Mouse (Mus musculus) forebrain, embryonic 16.5 days (tissue): ENCODE measurements around the gene Pcca. TPM values are rescaled to one million over a fixed set of nuclear protein-coding genes. Genes with fewer than 3 reads are reported as not detected.
A peak's percentile ranks its signal among the peaks of the same experiment; 100 is the strongest.

ENCODE experiments used
- ATAC-seq: fragments of 200-750 bp; cut with Nextera tagmentation; 2 replicates; pipeline ENCODE4 v1.8.0; 2017; ENCODE audit warnings: mild to moderate bottlenecking, moderate library complexity
- H3K27ac ChIP-seq: fragments of 300-500 bp; sonication (generic); 2 replicates; pipeline ENCODE4 v1.5.1; 2014; ENCODE audit warnings: low read length, control low read depth
- H3K27me3 ChIP-seq: fragments of 300-500 bp; sonication (generic); replicated peaks from 2 replicates; pipeline ENCODE4 v1.6.1; 2014; ENCODE audit warnings: low read length; ENCODE audit not compliant: control insufficient read depth, insufficient read depth
- H3K36me3 ChIP-seq: fragments of 300-500 bp; sonication (generic); 2 replicates; pipeline ENCODE4 v1.6.1; 2014; ENCODE audit not compliant: control insufficient read depth, insufficient read depth
- H3K4me1 ChIP-seq: fragments of 300-500 bp; sonication (generic); replicated peaks from 2 replicates; pipeline ENCODE4 v1.6.1; 2014; ENCODE audit warnings: low read length; ENCODE audit not compliant: control insufficient read depth, insufficient read depth
- H3K4me2 ChIP-seq: fragments of 300-500 bp; sonication (generic); 2 replicates; pipeline ENCODE4 v1.6.1; 2014; ENCODE audit warnings: mild to moderate bottlenecking, low read length, control low read depth
- H3K4me3 ChIP-seq: fragments of 300-500 bp; sonication (generic); replicated peaks from 2 replicates; pipeline ENCODE4 v1.5.1; 2014; ENCODE audit warnings: mild to moderate bottlenecking, low read length, control low read depth
- H3K9ac ChIP-seq: fragments of 300-500 bp; sonication (generic); replicated peaks from 2 replicates; pipeline ENCODE4 v1.6.1; 2014; ENCODE audit warnings: low read depth, low read length, control low read depth
- H3K9me3 ChIP-seq: fragments of 300-500 bp; sonication (generic); 2 replicates; pipeline ENCODE4 v1.6.1; 2016; ENCODE audit warnings: low read length; ENCODE audit not compliant: control insufficient read depth
- WGBS: fragments of 180-500 bp; shearing (Covaris S2); extraction: QIAGEN DNeasy Blood & Tissue Kit; methylation state at CpG from one replicate; pipeline ENCODE4 v1.1.7; 2014; 5-methylcytosine and 5-hydroxymethylcytosine counted together
- polyA plus RNA-seq: library from polyadenylated mRNA; unstranded; fragments of >200 nt; fragmentation: Nextera tagmentation; extraction: Ambion mirVana; gene quantifications from 2 replicates; pipeline ENCODE4 v1.2.1, GENCODE M21; 2015

Gene Pcca
- polyA plus RNA-seq, 1 experiment from 2014 or later = 22.8 TPM

DNA sequence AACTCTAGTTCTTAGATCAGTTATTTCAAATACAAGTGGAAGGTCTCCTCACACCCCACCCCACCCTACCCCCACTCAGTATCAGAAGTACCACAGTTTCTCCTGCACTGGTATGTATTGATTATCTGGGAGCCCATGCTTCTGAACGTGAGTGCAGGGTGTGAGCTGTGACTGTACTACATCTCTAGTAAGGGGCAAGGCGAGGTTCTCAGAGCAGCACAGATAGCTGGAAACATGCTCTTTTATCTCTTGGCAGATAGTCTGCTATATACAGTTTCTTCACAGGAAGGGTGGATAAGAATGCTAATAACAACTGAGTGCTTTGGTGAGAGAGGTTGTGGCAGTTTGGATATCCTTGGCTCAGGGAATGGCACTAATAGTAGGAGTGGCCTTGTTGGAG is 117.6 kb downstream of the Pcca start:
- H3K9me3 ChIP-seq = no peaks in the 10 kb centered on the region
- no peak overlapping the region for H3K9ac ChIP-seq
- ATAC-seq = no peak
- H3K4me2 ChIP-seq = no peak overlapping the region
- H3K4me1 ChIP-seq = no peaks in the 10 kb centered on the region
- 96% methylated on average over 2 of the region's 2 CpGs for WGBS
- H3K4me3 ChIP-seq = no peak overlapping the region
- no peaks in the 10 kb centered on the region for H3K27me3 ChIP-seq
- no peaks in the 10 kb centered on the region for H3K36me3 ChIP-seq
- H3K27ac ChIP-seq = no peak overlapping the region

DNA sequence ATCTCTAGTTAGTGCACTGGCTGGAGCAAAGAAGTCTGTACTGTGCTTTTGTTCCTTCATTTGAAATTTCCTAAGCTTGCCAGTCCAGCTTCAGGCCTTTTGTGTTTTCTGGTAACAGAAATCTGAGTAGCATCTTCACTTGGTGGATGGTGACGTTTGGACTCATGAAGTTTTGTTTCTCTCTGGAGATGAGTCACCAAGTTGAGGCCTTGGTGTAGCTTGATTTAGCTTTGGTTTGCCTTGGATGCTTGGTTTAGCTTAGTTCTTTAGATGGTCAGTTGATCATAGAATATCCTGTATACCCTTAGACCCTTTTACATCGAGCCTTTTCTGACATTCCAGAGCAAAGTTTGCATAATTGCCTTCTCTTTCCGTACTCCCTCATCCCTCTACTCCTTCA is 141.5 kb downstream of the Pcca start:
- 75% methylated on average over 3 of the region's 3 CpGs for WGBS
- no peak for ATAC-seq

DNA sequence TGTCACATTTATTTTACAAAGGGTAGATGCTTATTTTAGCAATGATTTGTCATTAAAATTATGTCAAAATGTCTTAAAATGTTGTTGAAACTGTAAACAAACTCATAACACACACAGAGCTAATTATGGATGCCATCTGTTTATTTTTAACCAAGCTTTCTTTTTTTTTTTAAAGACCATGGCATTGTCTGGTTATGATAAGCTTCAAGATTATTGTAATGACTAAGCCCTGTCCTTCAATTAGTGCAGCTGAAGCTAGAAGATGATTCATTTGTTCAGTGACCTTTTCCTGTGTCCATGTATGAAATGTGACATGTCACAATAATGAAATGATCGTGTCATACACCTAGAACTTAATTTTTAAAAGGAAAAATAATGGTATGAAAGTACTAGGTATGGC is 149.5 kb downstream of the Pcca start:
- no peaks in the 10 kb centered on the region for H3K27me3 ChIP-seq
- H3K9ac ChIP-seq = no peak overlapping the region
- H3K27ac ChIP-seq = no peak overlapping the region
- no peak overlapping the region for H3K4me2 ChIP-seq
- H3K4me1 ChIP-seq = peaks cover 7% of the 10 kb centered on the region
- WGBS = 95% methylated on average over 1 of the region's 1 CpGs
- no peaks in the 10 kb centered on the region for H3K9me3 ChIP-seq
- H3K4me3 ChIP-seq = no peak overlapping the region
- no peak for ATAC-seq
- H3K36me3 ChIP-seq = no peaks in the 10 kb centered on the region

More for the DNA sequence above, 141.5 kb downstream of the Pcca start:
- no peak overlapping the region for H3K9ac ChIP-seq
- H3K27ac ChIP-seq = no peak overlapping the region
- no peaks in the 10 kb centered on the region for H3K36me3 ChIP-seq
- H3K9me3 ChIP-seq = no peaks in the 10 kb centered on the region
- H3K4me1 ChIP-seq = no peaks in the 10 kb centered on the region
- no peak overlapping the region for H3K4me3 ChIP-seq
- no peak overlapping the region for H3K4me2 ChIP-seq
- H3K27me3 ChIP-seq = no peaks in the 10 kb centered on the region

DNA sequence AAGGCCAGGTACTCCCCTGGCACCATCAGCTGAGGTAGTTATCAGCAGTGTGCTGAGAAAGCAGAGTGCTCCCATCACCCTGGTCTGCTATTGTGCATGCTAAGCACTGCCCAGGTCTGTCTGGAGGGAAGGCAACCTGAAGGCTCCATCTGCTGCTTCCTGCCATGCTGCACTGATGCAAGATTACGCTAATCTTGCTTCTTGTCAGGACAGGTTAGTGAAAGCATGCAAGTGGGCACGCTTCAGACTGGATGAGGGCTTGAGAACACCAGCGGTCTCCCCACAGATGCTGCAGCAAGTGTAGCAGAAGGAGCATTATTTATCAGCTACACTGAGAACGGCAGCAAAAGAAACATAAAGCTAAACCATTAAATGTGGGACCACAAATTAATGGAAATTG is 150.1 kb downstream of the Pcca start:
- H3K36me3 ChIP-seq = no peaks in the 10 kb centered on the region
- H3K27ac ChIP-seq = no peak overlapping the region; the same call in 1 of the 2 replicates
- peaks cover 7% of the 10 kb centered on the region for H3K4me1 ChIP-seq
- H3K4me3 ChIP-seq = no peak overlapping the region
- 62% methylated on average over 4 of the region's 4 CpGs for WGBS
- H3K9ac ChIP-seq = no peak overlapping the region
- H3K4me2 ChIP-seq = no peak overlapping the region
- ATAC-seq = peak; percentile 26; the same call in 1 of the 2 replicates
- H3K9me3 ChIP-seq = no peaks in the 10 kb centered on the region
- H3K27me3 ChIP-seq = no peaks in the 10 kb centered on the region

DNA sequence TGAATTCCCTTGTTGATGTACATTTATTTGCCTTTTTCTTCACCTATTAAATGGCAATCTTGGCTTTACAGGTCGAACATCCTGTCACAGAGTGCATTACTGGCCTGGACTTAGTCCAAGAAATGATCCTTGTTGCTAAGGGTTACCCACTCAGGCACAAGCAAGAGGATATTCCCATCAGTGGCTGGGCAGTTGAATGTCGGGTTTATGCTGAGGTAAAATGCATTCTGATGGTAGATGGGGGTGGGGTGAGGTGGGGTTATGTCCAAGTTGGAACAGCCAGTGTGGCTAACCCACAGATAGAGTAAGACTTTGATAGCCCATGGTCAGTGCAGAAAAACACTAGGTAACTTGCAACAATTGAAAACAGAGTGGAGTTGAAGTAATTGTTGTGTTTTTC is 150.7 kb downstream of the Pcca start:
- Histone ChIP-seq H3K4me1 (peaks cover 7% of the 10 kb centered on the region), H3K4me3 (no peak overlapping the region), H3K9ac (no peak overlapping the region), H3K27me3 (no peaks in the 10 kb centered on the region), H3K9me3 (no peaks in the 10 kb centered on the region), H3K36me3 (no peaks in the 10 kb centered on the region), H3K27ac (no peak overlapping the region), H3K4me2 (no peak overlapping the region)
- WGBS = 26% methylated on average over 2 of the region's 2 CpGs
- no peak for ATAC-seq

DNA sequence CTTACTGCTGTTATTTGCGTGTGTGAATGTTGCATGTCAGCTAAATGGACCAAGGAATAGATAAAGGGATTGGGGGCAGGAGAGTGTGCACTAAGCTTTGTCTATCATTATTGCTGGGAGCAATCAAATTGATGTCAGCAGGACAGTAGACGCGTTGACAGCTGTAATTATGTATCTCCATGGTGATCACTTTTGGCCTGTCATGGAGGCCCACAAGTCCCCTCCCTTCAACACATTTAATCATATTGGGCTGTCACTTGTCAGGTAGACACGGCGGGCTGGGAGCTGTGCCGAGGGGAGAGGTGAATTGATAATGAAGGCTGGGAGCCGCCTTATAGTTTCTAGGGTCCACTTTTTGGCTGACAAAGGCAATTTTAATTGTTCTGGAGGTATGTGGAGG is 153.3 kb downstream of the Pcca start:
- Histone ChIP-seq H3K4me1 (peaks cover 7% of the 10 kb centered on the region), H3K9me3 (no peaks in the 10 kb centered on the region), H3K27me3 (no peaks in the 10 kb centered on the region), H3K4me2 (no peak overlapping the region), H3K9ac (no peak overlapping the region), H3K27ac (no peak overlapping the region), H3K36me3 (no peaks in the 10 kb centered on the region), H3K4me3 (no peak overlapping the region)
- no peak for ATAC-seq
- WGBS = 56% methylated on average over 7 of the region's 7 CpGs

DNA sequence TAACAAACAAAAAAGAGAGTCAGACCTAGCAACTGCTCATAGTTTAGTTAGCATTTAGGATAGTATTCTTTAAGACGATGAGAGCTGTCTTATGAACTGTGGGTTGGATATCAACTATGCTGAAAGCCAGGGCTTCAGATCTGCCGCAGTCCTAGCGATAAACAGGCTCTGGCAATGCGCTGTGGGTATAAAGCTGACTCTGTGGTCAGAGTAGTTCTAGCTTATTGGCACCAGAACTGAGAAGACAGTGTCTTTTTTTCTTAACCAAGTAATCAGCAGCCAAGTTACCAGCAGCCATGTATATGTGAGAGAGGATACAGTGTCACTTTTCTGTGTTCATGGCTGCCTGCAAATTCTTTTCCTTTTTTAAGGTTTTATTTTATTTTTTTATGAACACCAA is 154.3 kb downstream of the Pcca start:
- no peak overlapping the region for H3K9ac ChIP-seq

DNA sequence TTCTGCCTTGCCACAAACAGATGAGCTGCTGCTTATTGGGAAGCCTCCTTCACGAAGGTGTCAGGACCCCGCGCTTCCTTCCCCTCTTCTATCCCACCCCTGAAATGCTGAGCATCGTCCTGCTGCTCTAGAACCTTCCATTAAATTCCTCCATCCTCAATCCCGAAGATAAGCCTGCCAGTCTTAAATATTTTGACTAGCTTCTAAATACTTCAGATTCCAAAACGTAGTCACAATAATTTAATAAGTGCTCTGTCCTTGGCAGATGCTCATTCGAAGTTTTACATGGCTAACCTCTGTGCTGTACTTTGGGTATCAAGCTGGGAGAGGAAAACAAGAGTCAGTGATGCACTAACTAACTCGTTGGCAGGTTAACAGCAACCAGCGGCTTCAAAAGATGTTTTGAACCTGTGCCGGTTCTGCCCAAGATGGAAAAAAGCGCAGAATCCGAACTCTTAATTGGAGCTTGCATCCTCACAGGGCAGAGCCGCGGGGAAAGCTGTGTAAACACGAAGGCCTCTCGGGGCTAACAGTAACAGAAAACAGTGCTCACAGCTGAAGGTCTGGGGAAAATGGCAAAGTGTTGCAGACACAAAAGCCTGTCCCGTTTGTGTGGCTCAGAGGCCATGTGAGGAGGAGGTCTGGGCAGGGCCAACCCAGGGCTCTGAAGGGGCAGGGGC is 155.2 kb downstream of the Pcca start:
- Histone ChIP-seq H3K9ac (no peak overlapping the region), H3K4me2 (no peak overlapping the region), H3K27ac (no peak overlapping the region), H3K9me3 (no peaks in the 10 kb centered on the region), H3K4me3 (no peak overlapping the region), H3K4me1 (peaks cover 4% of the 10 kb centered on the region), H3K27me3 (no peaks in the 10 kb centered on the region), H3K36me3 (no peaks in the 10 kb centered on the region)
- ATAC-seq = no peak
- 60% methylated on average over 17 of the region's 17 CpGs for WGBS

More for the DNA sequence above, 154.3 kb downstream of the Pcca start:
- ATAC-seq = no peak
- H3K4me3 ChIP-seq = no peak overlapping the region
- peaks cover 7% of the 10 kb centered on the region for H3K4me1 ChIP-seq
- no peak overlapping the region for H3K27ac ChIP-seq
- no peaks in the 10 kb centered on the region for H3K9me3 ChIP-seq
- 92% methylated on average over 4 of the region's 4 CpGs for WGBS
- no peaks in the 10 kb centered on the region for H3K27me3 ChIP-seq
- no peaks in the 10 kb centered on the region for H3K36me3 ChIP-seq
- no peak overlapping the region for H3K4me2 ChIP-seq

DNA sequence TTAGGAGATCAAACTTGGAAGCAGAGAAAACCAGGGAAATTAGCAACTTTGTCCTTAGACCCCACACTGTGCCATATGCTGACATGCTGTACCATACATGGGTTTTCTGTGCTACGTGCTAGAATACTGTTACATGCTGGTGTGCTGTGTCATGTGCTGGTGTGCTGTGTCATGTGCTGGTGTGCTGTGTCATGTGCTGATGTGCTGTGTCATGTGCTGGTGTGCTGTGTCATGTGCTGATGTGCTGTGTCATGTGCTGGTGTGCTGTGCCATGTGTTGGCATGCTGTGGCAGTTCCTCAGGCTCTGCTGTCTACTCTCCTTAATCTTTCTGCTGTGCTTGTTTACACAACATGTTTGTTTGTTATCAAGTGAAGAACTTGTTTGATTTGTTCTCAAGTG is 157.4 kb downstream of the Pcca start:
- no peak overlapping the region for H3K9ac ChIP-seq
- no peaks in the 10 kb centered on the region for H3K27me3 ChIP-seq
- no peaks in the 10 kb centered on the region for H3K9me3 ChIP-seq
- H3K36me3 ChIP-seq = no peaks in the 10 kb centered on the region
- 96% methylated on average over 1 of the region's 1 CpGs for whole genome bisulfite sequencing
- no peak overlapping the region for H3K4me3 ChIP-seq
- no peak for ATAC-seq
- no peak overlapping the region for H3K4me2 ChIP-seq
- H3K4me1 ChIP-seq = no peaks in the 10 kb centered on the region; the same call in 1 of the 2 replicates
- no peak overlapping the region for H3K27ac ChIP-seq

DNA sequence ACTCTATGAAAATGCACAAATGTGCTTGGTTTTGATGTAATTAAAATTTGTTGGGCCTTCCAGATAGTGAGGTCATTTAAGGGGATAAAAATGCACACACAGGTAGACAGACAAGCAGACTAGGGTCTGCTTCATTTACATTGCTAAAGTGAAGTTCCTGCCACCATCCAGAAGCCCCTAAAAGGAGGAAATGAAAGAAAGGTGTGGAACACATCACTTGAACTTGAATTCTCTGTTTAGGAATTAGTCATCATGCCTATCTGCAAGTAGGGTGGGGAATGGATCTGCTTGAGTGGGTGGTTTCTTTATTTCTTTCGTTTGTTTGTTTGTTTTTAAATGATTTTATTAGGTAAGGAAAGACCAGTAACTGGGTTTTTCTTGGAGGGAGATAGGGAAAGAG is 166.2 kb downstream of the Pcca start:
- ATAC-seq = no peak
- Histone ChIP-seq H3K27me3 (no peaks in the 10 kb centered on the region), H3K9me3 (no peaks in the 10 kb centered on the region), H3K36me3 (no peaks in the 10 kb centered on the region), H3K4me3 (no peak overlapping the region), H3K4me1 (no peaks in the 10 kb centered on the region), H3K4me2 (no peak overlapping the region), H3K9ac (no peak overlapping the region), H3K27ac (no peak overlapping the region)
- 87% methylated on average over 1 of the region's 1 CpGs for WGBS
